Mouse (Mus musculus) CD4-positive, CD25-positive, alpha-beta regulatory T cell, adult 9 weeks (primary cell): Measurements from ENCODE around the gene Prss54. TPM values are rescaled to one million over a fixed set of nuclear protein-coding genes. Genes with fewer than 3 reads are reported as not detected.

Source experiments
- polyA plus RNA-seq: library from polyadenylated mRNA; unstranded; fragments of 100-300 nt; shearing (Covaris generic); gene quantifications from one replicate; pipeline ENCODE4 v1.2.1, GENCODE M21; 2017

Gene Prss54
- polyA plus RNA-seq, result not detected

GRCm38 (mm10) chr8:95576240-95576639 is at the start of gene Prss54:
Gene Prss54 (minus strand): TSS chr8:95576340.

GRCm38 (mm10) chr8:95533584-95534387 is 42.4 kb downstream of the Prss54 start, which contains the start of gene Ccdc113:
Gene Ccdc113 (plus strand): TSS chr8:95534085.

Other genes with a start within 250 kb of the Prss54 start
- gene Zfp319, start 244.4 kb downstream of the Prss54 start, polyA plus RNA-seq, result 5.0 TPM
- gene Usb1, start 244.1 kb downstream of the Prss54 start, polyA plus RNA-seq, result 82.2 TPM
- 1.9 TPM for gene Mmp15, start 224.1 kb downstream of the Prss54 start, polyA plus RNA-seq
- 33.1 TPM for gene Cfap20, start 141.5 kb downstream of the Prss54 start, polyA plus RNA-seq
- 4.5 TPM for gene Csnk2a2, start 86.3 kb downstream of the Prss54 start, polyA plus RNA-seq
- gene Ccdc113, start 42.3 kb downstream of the Prss54 start, polyA plus RNA-seq, result not detected
- 14.4 TPM for gene Gins3, start 57.1 kb upstream of the Prss54 start, polyA plus RNA-seq
- 1.8 TPM for gene Ndrg4, start 100.6 kb upstream of the Prss54 start, polyA plus RNA-seq
- 6.3 TPM for gene Setd6, start 139.5 kb upstream of the Prss54 start, polyA plus RNA-seq
- gene Cnot1, start 231.1 kb upstream of the Prss54 start, polyA plus RNA-seq, result 164 TPM
- gene Sap18b, start 249.0 kb upstream of the Prss54 start, polyA plus RNA-seq, result 213 TPM